Mouse (Mus musculus) limb, embryonic 10.5 days (tissue): ENCODE measurements around the gene P2rx3. TPM values are rescaled to one million over a fixed set of nuclear protein-coding genes. Genes with fewer than 3 reads are reported as not detected.

Experiments used
- DNase-seq: peaks from one replicate; pipeline ENCODE4 v3.0.0-alpha.2; 2017; ENCODE audit warnings: low spot score
- H3K27ac ChIP-seq: fragments of 300-500 bp; sonication (generic); 2 replicates; pipeline ENCODE4 v1.5.1; 2016; ENCODE audit warnings: mild to moderate bottlenecking
- H3K27me3 ChIP-seq: fragments of 300-500 bp; sonication (generic); 2 replicates; pipeline ENCODE4 v1.6.1; 2016; ENCODE audit warnings: low read depth, mild to moderate bottlenecking; ENCODE audit not compliant: poor library complexity, severe bottlenecking
- H3K36me3 ChIP-seq: fragments of 300-500 bp; sonication (generic); 2 replicates; pipeline ENCODE4 v1.6.1; 2016; ENCODE audit warnings: mild to moderate bottlenecking, moderate library complexity
- H3K4me1 ChIP-seq: fragments of 300-500 bp; sonication (generic); 2 replicates; pipeline ENCODE4 v1.6.1; 2016
- H3K4me3 ChIP-seq: fragments of 300-500 bp; sonication (generic); 2 replicates; pipeline ENCODE4 v1.5.1; 2016; ENCODE audit warnings: mild to moderate bottlenecking, moderate library complexity
- H3K9me3 ChIP-seq: fragments of 300-500 bp; sonication (generic); replicated peaks from 2 replicates; pipeline ENCODE4 v1.6.1; 2016; ENCODE audit warnings: mild to moderate bottlenecking
- WGBS: fragments of 180-500 bp; shearing (Covaris S2); methylation state at CpG from one replicate; pipeline ENCODE4 v1.1.7; 2016; 5-methylcytosine and 5-hydroxymethylcytosine counted together
- polyA plus RNA-seq: library from polyadenylated mRNA; unstranded; fragments of >200 nt; fragmentation: Nextera tagmentation; extraction: Ambion mirVana; gene quantifications from 2 replicates; pipeline ENCODE4 v1.2.1, GENCODE M21; 2016

P2rx3 gene
- polyA plus RNA-seq, 1 experiment from 2014 or later, result 2.8 TPM

DNA sequence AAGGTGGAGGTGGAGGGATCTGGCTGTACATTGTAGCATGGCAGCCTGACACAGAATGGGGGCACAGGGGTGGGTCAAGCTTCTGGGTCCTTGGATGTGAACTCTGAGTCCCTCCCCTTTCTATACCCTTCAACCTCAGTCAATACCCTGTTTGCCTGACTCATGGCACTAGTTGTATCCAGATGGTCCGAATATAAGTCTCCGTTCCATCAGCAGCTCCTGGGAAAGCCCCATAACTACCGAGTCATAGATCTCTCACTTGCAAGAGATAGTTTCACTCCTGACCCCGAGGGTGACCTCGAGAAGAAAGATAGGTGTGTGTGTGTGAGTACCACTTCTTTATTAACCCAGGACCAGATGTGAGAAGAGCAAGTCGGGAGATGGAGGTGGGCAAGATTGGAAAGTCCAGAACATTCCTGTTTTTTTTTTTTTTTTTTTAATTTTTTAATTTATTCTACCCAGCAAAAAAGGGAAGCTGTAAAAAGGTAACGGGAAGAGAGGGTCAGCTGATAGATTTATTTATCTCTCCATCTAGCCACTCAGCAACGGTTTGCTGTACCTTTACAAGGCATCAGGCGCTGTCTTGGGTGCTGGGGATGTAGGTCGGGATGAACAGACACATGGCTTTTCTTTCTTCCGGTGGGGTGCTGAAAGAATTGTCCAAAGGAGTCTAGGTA lies 78.5 kb downstream of the P2rx3 start:
- H3K36me3 ChIP-seq, result peaks cover 54% of the 10 kb centered on the region
- H3K9me3 ChIP-seq, result no peaks in the 10 kb centered on the region
- H3K4me3 ChIP-seq, result no peak overlapping the region
- WGBS, result 89% methylated on average over 11 of the region's 11 CpGs
- no peaks in the 10 kb centered on the region for H3K4me1 ChIP-seq
- peak; percentile 19 for DNase-seq
- no peaks in the 10 kb centered on the region for H3K27me3 ChIP-seq
- H3K27ac ChIP-seq, result no peak overlapping the region

DNA sequence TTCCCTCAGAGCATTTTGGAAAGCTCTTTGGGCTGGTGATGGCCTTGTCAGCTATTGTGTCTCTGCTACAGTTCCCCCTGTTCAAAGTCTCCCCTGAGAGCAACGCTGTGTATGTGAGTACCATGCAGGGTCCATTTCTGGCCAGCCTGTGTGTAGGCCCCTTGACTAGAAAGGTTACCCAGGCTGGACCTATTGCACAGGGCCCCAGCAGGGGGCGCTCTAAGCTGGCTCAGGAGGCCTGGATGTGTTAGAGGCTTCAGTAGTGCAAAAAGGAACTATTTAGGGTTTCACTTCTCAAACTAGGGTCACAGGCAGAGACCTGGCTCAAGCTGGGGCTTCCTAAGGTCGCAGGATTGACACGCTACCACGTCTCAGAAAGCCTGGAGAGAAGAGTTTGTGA lies 81.0 kb downstream of the P2rx3 start:
- no peak overlapping the region for H3K27ac ChIP-seq
- peaks cover 78% of the 10 kb centered on the region for H3K36me3 ChIP-seq
- no peaks in the 10 kb centered on the region for H3K27me3 ChIP-seq
- H3K4me3 ChIP-seq, result no peak overlapping the region
- no peaks in the 10 kb centered on the region for H3K9me3 ChIP-seq
- 63% methylated on average over 5 of the region's 5 CpGs for WGBS
- peak; percentile 66 for DNase-seq
- H3K4me1 ChIP-seq, result no peaks in the 10 kb centered on the region

DNA sequence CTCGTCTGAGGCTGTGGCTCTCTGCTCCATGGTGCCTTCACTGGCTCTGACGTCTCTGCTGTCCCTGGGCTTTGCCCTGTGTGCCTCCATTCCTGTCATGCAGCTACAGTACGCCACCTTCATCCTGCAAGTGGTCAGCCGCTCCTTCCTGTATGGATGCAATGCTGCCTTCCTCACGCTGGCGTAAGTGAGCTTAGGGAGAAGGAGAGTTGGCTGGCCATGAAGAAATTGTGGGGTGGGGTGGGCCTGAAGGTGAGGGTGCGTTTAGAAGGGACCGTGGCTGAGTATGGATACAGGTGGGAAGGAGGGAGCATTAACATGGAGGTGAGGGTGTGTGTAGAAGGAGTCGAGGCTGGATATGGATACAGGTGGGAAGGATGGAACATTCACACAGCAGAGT lies 81.8 kb downstream of the P2rx3 start:
- H3K4me3 ChIP-seq, result no peak overlapping the region
- H3K36me3 ChIP-seq, result peaks cover 87% of the 10 kb centered on the region
- DNase-seq, result no peak
- no peaks in the 10 kb centered on the region for H3K9me3 ChIP-seq
- 92% methylated on average over 9 of the region's 9 CpGs for WGBS
- H3K27ac ChIP-seq, result no peak overlapping the region
- H3K4me1 ChIP-seq, result no peaks in the 10 kb centered on the region
- H3K27me3 ChIP-seq, result no peaks in the 10 kb centered on the region

DNA sequence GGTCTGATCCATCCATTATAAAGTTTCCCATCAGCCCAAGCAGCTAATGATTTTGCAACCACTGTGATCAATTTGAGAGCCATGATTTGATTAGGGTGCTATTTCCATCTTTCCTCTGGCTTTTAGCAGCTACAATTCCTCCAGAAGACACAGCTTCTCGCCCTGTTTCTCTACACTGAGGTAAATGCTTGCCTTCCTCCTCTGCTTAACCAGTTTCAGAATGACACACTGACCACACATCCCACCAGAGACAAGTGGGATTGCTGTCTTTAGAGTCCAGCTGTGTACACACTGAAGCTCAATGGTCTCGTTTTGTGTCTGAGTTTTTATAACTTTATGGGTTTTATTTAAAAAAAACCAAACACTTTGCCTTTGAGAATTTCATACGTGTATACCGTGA lies 84.6 kb downstream of the P2rx3 start:
- Histone ChIP-seq H3K4me1 (no peaks in the 10 kb centered on the region), H3K9me3 (no peaks in the 10 kb centered on the region), H3K27me3 (no peaks in the 10 kb centered on the region), H3K4me3 (no peak overlapping the region), H3K36me3 (peaks cover 97% of the 10 kb centered on the region), H3K27ac (no peak overlapping the region)
- WGBS, result 86% methylated on average over 4 of the region's 4 CpGs
- DNase-seq, result no peak

DNA sequence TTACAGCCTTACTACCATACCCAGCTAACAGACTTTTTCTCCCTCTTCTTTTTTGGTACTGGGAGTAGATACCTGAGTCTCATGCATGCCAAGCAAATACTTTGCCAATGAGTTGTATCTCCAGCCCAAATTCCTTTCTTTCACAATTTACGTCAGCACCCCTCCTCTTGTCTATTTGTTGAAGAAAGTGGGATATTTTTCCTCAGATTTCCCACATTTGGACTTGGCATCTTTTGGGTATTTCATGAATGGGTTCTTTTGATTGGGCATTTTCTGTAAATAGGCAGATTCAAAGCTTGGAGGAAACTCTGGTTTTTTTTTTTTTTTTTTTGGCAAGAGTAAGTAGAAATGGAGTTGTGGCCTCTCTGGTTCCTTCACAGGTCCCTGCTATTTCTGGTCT lies 85.0 kb downstream of the P2rx3 start:
- Histone ChIP-seq H3K4me3 (no peak overlapping the region), H3K9me3 (no peaks in the 10 kb centered on the region), H3K27ac (no peak overlapping the region), H3K27me3 (no peaks in the 10 kb centered on the region), H3K36me3 (peaks cover 97% of the 10 kb centered on the region), H3K4me1 (no peaks in the 10 kb centered on the region)
- DNase-seq, result no peak
- 98% methylated on average over 1 of the region's 1 CpGs for WGBS

DNA sequence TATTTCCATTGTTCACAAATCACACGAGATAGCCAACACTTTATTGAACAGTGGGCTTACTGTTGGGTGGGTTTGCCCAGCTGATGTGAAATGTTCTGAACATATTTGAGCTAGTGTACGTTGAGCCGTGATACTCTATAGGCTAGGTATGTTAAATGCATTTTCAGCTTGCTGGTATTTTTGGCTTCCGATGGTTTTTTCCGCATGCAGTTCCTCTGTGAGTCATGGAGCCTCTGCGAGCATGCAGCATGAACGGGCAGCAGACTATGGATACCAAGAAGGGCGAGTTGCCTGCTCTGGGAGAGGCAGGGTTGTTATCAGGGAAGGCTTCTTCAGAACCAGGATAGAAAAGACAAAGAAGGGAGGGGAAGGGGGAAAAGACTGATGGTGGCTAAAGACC lies 86.2 kb downstream of the P2rx3 start:
- Histone ChIP-seq H3K9me3 (no peaks in the 10 kb centered on the region), H3K27ac (no peak overlapping the region), H3K4me3 (no peak overlapping the region), H3K36me3 (peaks cover 97% of the 10 kb centered on the region), H3K27me3 (no peaks in the 10 kb centered on the region), H3K4me1 (no peaks in the 10 kb centered on the region)
- WGBS, result 94% methylated on average over 8 of the region's 8 CpGs
- peak; percentile 17 for DNase-seq

DNA sequence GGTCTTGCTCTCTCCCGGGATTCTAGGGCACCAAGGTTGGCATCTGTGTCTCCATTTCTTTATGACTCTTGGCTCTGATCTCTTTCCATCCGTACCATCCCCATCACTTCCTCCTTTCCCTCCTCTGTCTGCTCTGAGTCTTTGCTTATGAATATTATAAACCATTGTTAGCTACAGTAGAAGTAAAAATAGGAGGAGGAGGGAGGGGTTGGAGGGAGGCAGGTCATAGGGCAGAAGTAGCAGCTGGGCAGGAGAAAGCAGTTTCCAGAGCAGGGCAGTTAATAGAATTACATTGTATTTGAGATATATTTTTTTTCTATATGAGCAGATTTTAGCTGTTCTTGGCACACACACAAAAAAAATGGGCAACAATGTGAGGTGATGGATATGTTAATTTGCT lies 88.5 kb downstream of the P2rx3 start:
- WGBS, result 91% methylated on average over 2 of the region's 2 CpGs
- no peaks in the 10 kb centered on the region for H3K4me1 ChIP-seq
- peaks cover 98% of the 10 kb centered on the region for H3K36me3 ChIP-seq
- no peak for DNase-seq
- H3K4me3 ChIP-seq, result no peak overlapping the region
- no peak overlapping the region for H3K27ac ChIP-seq
- no peaks in the 10 kb centered on the region for H3K9me3 ChIP-seq
- no peaks in the 10 kb centered on the region for H3K27me3 ChIP-seq

Other genes with a start within 250 kb of the P2rx3 start
- gene Ube2l6, start 238.6 kb downstream of the P2rx3 start, polyA plus RNA-seq, result 17.6 and 19.2 TPM in 2 replicates
- gene Smtnl1, start 214.8 kb downstream of the P2rx3 start, polyA plus RNA-seq, result 0.11 and 0.56 TPM in 2 replicates
- 64.5 and 71.0 TPM in 2 replicates for gene Timm10, start 210.5 kb downstream of the P2rx3 start, polyA plus RNA-seq
- 36.6 and 42.6 TPM in 2 replicates for gene Slc43a1, start 198.6 kb downstream of the P2rx3 start, polyA plus RNA-seq
- gene Rtn4rl2, start 150.8 kb downstream of the P2rx3 start, polyA plus RNA-seq, result 0.74 and 1.0 TPM in 2 replicates
- 30.4 and 32.8 TPM in 2 replicates for gene Slc43a3, start 100.9 kb downstream of the P2rx3 start, polyA plus RNA-seq
- gene Prg2, start 57.0 kb downstream of the P2rx3 start, polyA plus RNA-seq, result 0.18 TPM in 1 of 2 replicates, not detected in the other
- gene Prg3, start 49.2 kb downstream of the P2rx3 start, polyA plus RNA-seq, result 0.15 TPM in 1 of 2 replicates, not detected in the other
- gene Ssrp1, start 228 bp downstream of the P2rx3 start, polyA plus RNA-seq, result 421 and 433 TPM in 2 replicates
- gene Tnks1bp1, start 10.6 kb upstream of the P2rx3 start, polyA plus RNA-seq, result 28.7 and 32.0 TPM in 2 replicates
- gene Aplnr, start 98.8 kb upstream of the P2rx3 start, polyA plus RNA-seq, result 32.9 and 40.6 TPM in 2 replicates
- gene Lrrc55, start 159.7 kb upstream of the P2rx3 start, polyA plus RNA-seq, result 0.19 and 0.31 TPM in 2 replicates